Mouse (Mus musculus) stomach, embryonic 15.5 days (tissue): ENCODE measurements around the gene Serp1. TPM values are rescaled to one million over a fixed set of nuclear protein-coding genes. Genes with fewer than 3 reads are reported as not detected.
A peak's percentile ranks its signal among the peaks of the same experiment; 100 is the strongest.

Source experiments
- ATAC-seq: fragments of 200-750 bp; cut with Nextera tagmentation; 2 replicates; pipeline ENCODE4 v1.8.0; 2017; ENCODE audit warnings: low read depth, moderate number of reproducible peaks, moderate TSS enrichment; ENCODE audit not compliant: insufficient read depth, low FRiP score
- H3K27ac ChIP-seq: fragments of 300-500 bp; sonication (generic); 2 replicates; pipeline ENCODE4 v1.5.1; 2015; ENCODE audit warnings: mild to moderate bottlenecking, inconsistent platforms
- H3K27me3 ChIP-seq: fragments of 300-500 bp; sonication (generic); replicated peaks from 2 replicates; pipeline ENCODE4 v1.6.1; 2015; ENCODE audit warnings: inconsistent platforms
- H3K36me3 ChIP-seq: fragments of 300-500 bp; sonication (generic); 2 replicates; pipeline ENCODE4 v1.6.1; 2015; ENCODE audit warnings: inconsistent platforms
- H3K4me1 ChIP-seq: fragments of 300-500 bp; sonication (generic); 2 replicates; pipeline ENCODE4 v1.6.1; 2015; ENCODE audit warnings: inconsistent platforms
- H3K4me2 ChIP-seq: fragments of 300-500 bp; sonication (generic); 2 replicates; pipeline ENCODE4 v1.6.1; 2015; ENCODE audit warnings: mild to moderate bottlenecking, inconsistent platforms
- H3K4me3 ChIP-seq: fragments of 300-500 bp; sonication (generic); replicated peaks from 2 replicates; pipeline ENCODE4 v1.5.1; 2015; ENCODE audit warnings: inconsistent platforms
- H3K9ac ChIP-seq: fragments of 300-500 bp; sonication (generic); 2 replicates; pipeline ENCODE4 v1.6.1; 2015; ENCODE audit warnings: inconsistent platforms
- H3K9me3 ChIP-seq: fragments of 300-500 bp; sonication (generic); 2 replicates; pipeline ENCODE4 v1.6.1; 2016; ENCODE audit warnings: inconsistent platforms
- WGBS: fragments of 180-500 bp; shearing (Covaris S2); methylation state at CpG from one replicate; pipeline ENCODE4 v1.1.7; 2015; 5-methylcytosine and 5-hydroxymethylcytosine counted together
- polyA plus RNA-seq: library from polyadenylated mRNA; unstranded; fragments of >200 nt; fragmentation: Nextera tagmentation; extraction: Ambion mirVana; gene quantifications from 2 replicates; pipeline ENCODE4 v1.2.1, GENCODE M21; 2015

Serp1 gene
- 218 and 255 TPM in 2 replicates for polyA plus RNA-seq

GRCm38 (mm10) chr3:58525652-58526407 is at the start of gene Serp1, which contains the start of gene Eif2a:
Serp1 (minus strand) TSS chr3:58525892.
Eif2a (plus strand) TSS chr3:58525821.
- WGBS, result under 1% methylated on average over 57 of the region's 57 CpGs
- peak within 1 kb of the TSS; percentile 98 for H3K4me3 ChIP-seq
- peaks cover 6% of the 10 kb centered on the region; the same call in 1 of the 2 replicates for H3K36me3 ChIP-seq
- H3K9ac ChIP-seq, result peak within 1 kb of the TSS; percentile 98
- H3K9me3 ChIP-seq, result no peaks in the 10 kb centered on the region
- H3K4me1 ChIP-seq, result 0 out of 2 replicates have a peak, but pooled peaks cover 3% of the 10 kb centered on the region
- H3K27ac ChIP-seq, result peak within 1 kb of the TSS; percentile 95
- peak within 1 kb of the TSS; percentile 69 for H3K4me2 ChIP-seq
- ATAC-seq, result peak; percentile 99
- no peaks in the 10 kb centered on the region for H3K27me3 ChIP-seq

DNA sequence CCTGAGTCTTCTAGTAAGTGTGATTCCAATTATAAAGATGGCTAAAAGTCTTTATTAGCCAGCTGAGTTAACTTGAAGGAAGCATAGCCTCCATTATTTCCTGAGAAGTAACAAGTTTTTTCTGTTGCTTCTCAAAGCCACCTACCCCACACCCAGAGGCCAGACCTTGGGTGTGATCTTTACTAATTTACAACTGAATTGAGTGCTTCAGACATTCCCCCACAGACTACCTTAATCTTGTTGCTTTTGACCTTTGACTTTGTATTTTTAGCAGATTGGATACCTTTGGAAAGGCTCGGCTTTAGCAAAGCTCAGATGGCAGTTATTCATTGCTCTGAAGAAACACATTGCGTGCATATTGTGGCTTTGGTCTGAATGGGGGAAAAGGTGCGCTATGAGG is 45.1 kb upstream of the Serp1 start:
- Histone ChIP-seq H3K9ac (no peak overlapping the region), H3K27ac (no peak overlapping the region), H3K27me3 (no peaks in the 10 kb centered on the region), H3K4me1 (no peaks in the 10 kb centered on the region), H3K36me3 (no peaks in the 10 kb centered on the region), H3K4me3 (no peak overlapping the region), H3K4me2 (no peak overlapping the region), H3K9me3 (no peaks in the 10 kb centered on the region)
- ATAC-seq, result no peak
- WGBS, result 73% methylated on average over 3 of the region's 3 CpGs

GRCm38 (mm10) chr3:58561437-58561836 is 35.7 kb upstream of the Serp1 start:
- H3K4me2 ChIP-seq, result no peak overlapping the region
- no peaks in the 10 kb centered on the region for H3K9me3 ChIP-seq
- no peak for ATAC-seq
- 0 out of 2 replicates have a peak, but pooled peaks cover 7% of the 10 kb centered on the region for H3K36me3 ChIP-seq
- no peaks in the 10 kb centered on the region for H3K27me3 ChIP-seq
- no peaks in the 10 kb centered on the region for H3K4me1 ChIP-seq
- 51% methylated on average over 2 of the region's 2 CpGs for WGBS
- no peak overlapping the region for H3K27ac ChIP-seq
- no peak overlapping the region for H3K9ac ChIP-seq
- no peak overlapping the region for H3K4me3 ChIP-seq

- no peak for ATAC-seq
- H3K27ac ChIP-seq, result no peak overlapping the region
- no peaks in the 10 kb centered on the region for H3K9me3 ChIP-seq
- H3K27me3 ChIP-seq, result no peaks in the 10 kb centered on the region
- no peaks in the 10 kb centered on the region for H3K4me1 ChIP-seq
- no peak overlapping the region for H3K4me2 ChIP-seq
- no peak overlapping the region for H3K4me3 ChIP-seq
- WGBS, result 42% methylated on average over 2 of the region's 2 CpGs
- H3K36me3 ChIP-seq, result peaks cover 11% of the 10 kb centered on the region; the same call in 1 of the 2 replicates
- no peak overlapping the region for H3K9ac ChIP-seq
Measured at GRCm38 (mm10) chr3:58559887-58560286, 34.2 kb upstream of the Serp1 start.

- Histone ChIP-seq H3K9ac (no peak overlapping the region), H3K4me1 (no peaks in the 10 kb centered on the region), H3K36me3 (peaks cover 23% of the 10 kb centered on the region), H3K9me3 (no peaks in the 10 kb centered on the region), H3K4me3 (no peak overlapping the region), H3K27me3 (no peaks in the 10 kb centered on the region), H3K4me2 (no peak overlapping the region), H3K27ac (no peak overlapping the region)
- ATAC-seq, result no peak
- WGBS, result 85% methylated on average over 7 of the region's 7 CpGs
Measured at GRCm38 (mm10) chr3:58556649-58557048, 31.0 kb upstream of the Serp1 start.

- Histone ChIP-seq H3K4me1 (no peaks in the 10 kb centered on the region), H3K27me3 (no peaks in the 10 kb centered on the region), H3K9ac (no peak overlapping the region), H3K9me3 (no peaks in the 10 kb centered on the region), H3K36me3 (peaks cover 34% of the 10 kb centered on the region), H3K4me3 (no peak overlapping the region), H3K27ac (no peak overlapping the region), H3K4me2 (no peak overlapping the region)
- ATAC-seq, result no peak
- WGBS, result 65% methylated on average over 1 of the region's 1 CpGs
Measured at GRCm38 (mm10) chr3:58552001-58552811, 26.5 kb upstream of the Serp1 start.

DNA sequence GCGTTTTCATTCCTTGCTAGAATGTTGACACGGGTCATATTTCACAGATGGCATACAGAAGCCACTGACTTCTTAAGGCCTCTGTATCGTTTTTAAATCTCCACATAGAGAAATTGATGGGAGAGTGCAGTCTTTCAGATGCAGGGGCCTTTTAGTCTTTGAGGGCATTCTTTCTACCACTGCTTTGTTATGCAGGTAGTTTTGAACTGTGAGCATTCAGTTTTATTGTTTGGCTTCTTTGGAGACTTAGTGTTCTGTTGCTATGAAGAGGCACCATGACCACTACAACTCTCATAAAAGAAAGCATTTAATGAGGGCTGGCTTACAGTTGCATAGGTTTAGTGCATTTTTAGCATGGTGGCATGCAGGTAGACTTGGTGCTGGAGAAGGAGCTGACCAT is 10.9 kb upstream of the Serp1 start:
- no peaks in the 10 kb centered on the region for H3K27me3 ChIP-seq
- peaks cover 22% of the 10 kb centered on the region for H3K36me3 ChIP-seq
- H3K4me1 ChIP-seq, result no peaks in the 10 kb centered on the region
- no peaks in the 10 kb centered on the region for H3K9me3 ChIP-seq
- no peak for ATAC-seq
- 83% methylated on average over 3 of the region's 3 CpGs for WGBS
- no peak overlapping the region for H3K4me2 ChIP-seq
- no peak overlapping the region for H3K4me3 ChIP-seq
- H3K27ac ChIP-seq, result no peak overlapping the region
- H3K9ac ChIP-seq, result no peak overlapping the region

GRCm38 (mm10) chr3:58526408-58526737 is 681 bp upstream of the Serp1 start:
- Histone ChIP-seq H3K27ac (peak overlapping the region; percentile 95), H3K4me1 (0 out of 2 replicates have a peak, but pooled peaks cover 1% of the 10 kb centered on the region), H3K9me3 (no peaks in the 10 kb centered on the region), H3K36me3 (peaks cover 4% of the 10 kb centered on the region; the same call in 1 of the 2 replicates), H3K9ac (no peak overlapping the region), H3K4me3 (peak overlapping the region; percentile 98), H3K4me2 (peak overlapping the region; percentile 69), H3K27me3 (no peaks in the 10 kb centered on the region)
- ATAC-seq, result no peak
- WGBS, result 2% methylated on average over 4 of the region's 4 CpGs

DNA sequence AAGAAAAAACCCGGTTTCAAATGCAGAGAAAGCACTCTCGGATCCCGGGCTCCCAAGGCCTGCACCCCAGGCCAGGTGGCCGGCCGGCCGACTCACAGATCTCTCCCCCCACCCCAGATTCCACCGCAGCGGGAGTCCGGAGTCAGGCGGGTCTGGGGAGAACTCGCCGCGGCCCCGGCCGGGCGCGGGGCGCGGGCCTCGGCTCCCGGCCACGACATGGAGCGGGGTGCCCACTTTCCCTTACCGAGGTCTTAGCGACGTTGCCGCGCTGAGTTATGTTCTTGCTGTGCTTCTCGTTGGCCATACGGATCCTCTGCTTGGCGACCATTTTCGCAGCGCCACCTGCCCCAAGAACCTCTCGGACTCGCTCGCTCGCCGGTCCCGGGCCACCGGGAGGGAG is 526 bp downstream of the Serp1 start:
- Histone ChIP-seq H3K27me3 (no peaks in the 10 kb centered on the region), H3K9ac (peak overlapping the region; percentile 98), H3K4me2 (peak overlapping the region; percentile 60), H3K27ac (peak overlapping the region; percentile 95), H3K36me3 (peaks cover 6% of the 10 kb centered on the region; the same call in 1 of the 2 replicates), H3K4me1 (0 out of 2 replicates have a peak, but pooled peaks cover 3% of the 10 kb centered on the region), H3K9me3 (no peaks in the 10 kb centered on the region), H3K4me3 (peak overlapping the region; percentile 98)
- peak; percentile 24 for ATAC-seq
- WGBS, result under 1% methylated on average over 40 of the region's 40 CpGs

GRCm38 (mm10) chr3:58524246-58524645 is 1.4 kb downstream of the Serp1 start:
- ATAC-seq, result no peak
- Histone ChIP-seq H3K9me3 (no peaks in the 10 kb centered on the region), H3K4me2 (peak overlapping the region; percentile 60), H3K4me3 (peak overlapping the region; percentile 98), H3K27me3 (no peaks in the 10 kb centered on the region), H3K36me3 (peaks cover 6% of the 10 kb centered on the region; the same call in 1 of the 2 replicates), H3K27ac (no peak overlapping the region), H3K4me1 (0 out of 2 replicates have a peak, but pooled peaks cover 3% of the 10 kb centered on the region), H3K9ac (peak overlapping the region; percentile 98; the same call in 1 of the 2 replicates)
- WGBS, result 33% methylated on average over 4 of the region's 4 CpGs

DNA sequence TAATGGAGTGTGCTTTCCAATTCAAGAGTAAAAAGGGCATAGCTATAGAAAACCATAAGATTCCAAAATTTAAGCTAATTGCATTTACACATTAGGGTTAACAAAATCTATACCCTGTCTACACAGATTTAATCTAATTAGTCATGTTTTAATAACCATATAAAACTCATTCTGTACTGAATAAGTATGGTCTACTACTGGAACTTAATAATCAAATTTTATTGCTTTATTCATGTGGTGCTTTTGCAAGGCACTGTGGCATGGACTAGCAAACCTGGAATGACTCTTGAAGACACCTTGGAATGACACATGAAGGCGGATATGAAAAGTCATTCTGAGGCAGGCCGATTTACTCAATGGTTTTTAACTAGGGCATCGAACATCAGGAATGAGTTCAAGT is 2.3 kb downstream of the Serp1 start:
- WGBS, result 96% methylated on average over 3 of the region's 3 CpGs
- no peak overlapping the region for H3K9ac ChIP-seq
- H3K36me3 ChIP-seq, result peaks cover 6% of the 10 kb centered on the region; the same call in 1 of the 2 replicates
- no peak overlapping the region for H3K4me3 ChIP-seq
- H3K9me3 ChIP-seq, result no peaks in the 10 kb centered on the region
- peak overlapping the region; percentile 60; the same call in 1 of the 2 replicates for H3K4me2 ChIP-seq
- 0 out of 2 replicates have a peak, but pooled peaks cover 3% of the 10 kb centered on the region for H3K4me1 ChIP-seq
- ATAC-seq, result no peak
- no peak overlapping the region for H3K27ac ChIP-seq
- H3K27me3 ChIP-seq, result no peaks in the 10 kb centered on the region

DNA sequence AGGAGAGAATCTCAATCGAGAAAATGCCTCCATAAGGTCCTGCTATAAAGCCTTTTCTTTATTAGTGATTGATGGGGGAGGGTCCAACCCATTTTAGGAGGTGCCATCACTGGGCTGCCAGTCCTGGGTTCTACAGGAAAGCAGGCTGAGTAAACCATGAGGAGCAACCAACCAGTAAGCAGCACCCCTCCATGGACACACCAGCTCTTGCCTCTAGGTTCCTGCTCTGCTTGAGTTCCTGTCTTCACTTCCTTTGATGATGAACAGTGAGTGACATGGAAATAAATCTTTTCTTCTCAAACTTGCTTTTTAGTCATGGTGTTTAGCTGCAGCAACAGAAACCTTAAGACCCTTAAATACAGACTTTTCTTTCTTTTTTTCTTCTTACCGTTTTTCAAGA is 4.3 kb downstream of the Serp1 start:
- Histone ChIP-seq H3K9ac (no peak overlapping the region), H3K9me3 (no peaks in the 10 kb centered on the region), H3K4me2 (no peak overlapping the region), H3K27ac (no peak overlapping the region), H3K4me1 (0 out of 2 replicates have a peak, but pooled peaks cover 3% of the 10 kb centered on the region), H3K4me3 (no peak overlapping the region), H3K36me3 (peaks cover 6% of the 10 kb centered on the region; the same call in 1 of the 2 replicates), H3K27me3 (no peaks in the 10 kb centered on the region)
- WGBS, result 83% methylated on average over 2 of the region's 2 CpGs
- ATAC-seq, result no peak
